Mouse (Mus musculus) C2C12 (cell line): Measurements from ENCODE around the gene Mrm1.

Experiments
- CTCF ChIP-seq: IDR thresholded peaks from one replicate; pipeline ENCODE4 v1.5.1; 2011; ENCODE audit not compliant: control insufficient read depth, insufficient read depth, insufficient read length
- MAX ChIP-seq: IDR thresholded peaks from one replicate; pipeline ENCODE4 v1.6.1; 2011; ENCODE audit warnings: mild to moderate bottlenecking, control low read depth
- MYOD1 ChIP-seq: IDR thresholded peaks from one replicate; pipeline ENCODE4 v1.6.1; 2011; ENCODE audit warnings: low read depth; ENCODE audit not compliant: control insufficient read depth, insufficient read length
- USF1 ChIP-seq: IDR thresholded peaks from one replicate; pipeline ENCODE4 v1.6.1; 2011; ENCODE audit warnings: low read depth, mild to moderate bottlenecking, control low read depth, moderate library complexity

- TF ChIP-seq CTCF (no peak), USF1 (no peak), MYOD1 (no peak), MAX (no peak)
Observed at GRCm38 (mm10) chr11:84764527-84764961, 54.8 kb downstream of the Mrm1 start.
